Mouse (Mus musculus) lung, postnatal 0 days (tissue): ENCODE results near the gene Gabbr2. TPM values are rescaled to one million over a fixed set of nuclear protein-coding genes. Genes with fewer than 3 reads are reported as not detected.

Source experiments
- ATAC-seq: fragments of 200-750 bp; cut with Nextera tagmentation; 2 replicates; pipeline ENCODE4 v1.8.0; 2017; ENCODE audit warnings: moderate library complexity
- DNase-seq: peaks from one replicate; pipeline ENCODE4 v3.0.0-alpha.2; 2016; ENCODE audit warnings: low spot score
- H3K27ac ChIP-seq: fragments of 300-500 bp; sonication (generic); 2 replicates; pipeline ENCODE4 v1.5.1; 2014; ENCODE audit warnings: antibody characterized with exemption, mild to moderate bottlenecking, low read length, mixed read lengths
- H3K27me3 ChIP-seq: fragments of 300-500 bp; sonication (generic); replicated peaks from 2 replicates; pipeline ENCODE4 v1.6.1; 2014; ENCODE audit warnings: low read length, mixed read lengths; ENCODE audit not compliant: insufficient read depth
- H3K36me3 ChIP-seq: fragments of 300-500 bp; sonication (generic); 2 replicates; pipeline ENCODE4 v1.6.1; 2014; ENCODE audit warnings: low read length, mixed read lengths; ENCODE audit not compliant: insufficient read depth
- H3K4me1 ChIP-seq: fragments of 300-500 bp; sonication (generic); 2 replicates; pipeline ENCODE4 v1.6.1; 2014; ENCODE audit warnings: antibody characterized with exemption, low read depth, low read length, mixed read lengths; ENCODE audit not compliant: insufficient read depth
- H3K4me2 ChIP-seq: fragments of 300-500 bp; sonication (generic); replicated peaks from 2 replicates; pipeline ENCODE4 v1.6.1; 2014; ENCODE audit warnings: low read depth, mild to moderate bottlenecking, low read length, moderate library complexity, mixed read lengths
- H3K4me3 ChIP-seq: fragments of 300-500 bp; sonication (generic); 2 replicates; pipeline ENCODE4 v1.5.1; 2014; ENCODE audit warnings: low read depth, low read length
- H3K9ac ChIP-seq: fragments of 300-500 bp; sonication (generic); replicated peaks from 2 replicates; pipeline ENCODE4 v1.6.1; 2014; ENCODE audit warnings: low read depth, mild to moderate bottlenecking
- H3K9me3 ChIP-seq: fragments of 300-500 bp; sonication (generic); 2 replicates; pipeline ENCODE4 v1.6.1; 2016; ENCODE audit warnings: low read length, mixed read lengths
- CTCF ChIP-seq: IDR thresholded peaks from 2 replicates; pipeline ENCODE4 v1.5.1; 2016; ENCODE audit warnings: antibody characterized with exemption, mild to moderate bottlenecking
- EP300 ChIP-seq: IDR thresholded peaks from 2 replicates; pipeline ENCODE4 v1.6.1; 2016; ENCODE audit warnings: antibody characterized with exemption, mild to moderate bottlenecking, control low read depth
- WGBS: fragments of 180-500 bp; shearing (Covaris S2); extraction: QIAGEN DNeasy Blood & Tissue Kit; methylation state at CpG from one replicate; pipeline ENCODE4 v1.1.7; 2014; 5-methylcytosine and 5-hydroxymethylcytosine counted together
- polyA plus RNA-seq: library from polyadenylated mRNA; unstranded; fragments of >200 nt; fragmentation: Nextera tagmentation; extraction: Ambion mirVana; gene quantifications from 2 replicates; pipeline ENCODE4 v1.2.1, GENCODE M21; 2015

Gabbr2 gene
- polyA plus RNA-seq, 1 experiment from 2014 or later, result not detected

DNA sequence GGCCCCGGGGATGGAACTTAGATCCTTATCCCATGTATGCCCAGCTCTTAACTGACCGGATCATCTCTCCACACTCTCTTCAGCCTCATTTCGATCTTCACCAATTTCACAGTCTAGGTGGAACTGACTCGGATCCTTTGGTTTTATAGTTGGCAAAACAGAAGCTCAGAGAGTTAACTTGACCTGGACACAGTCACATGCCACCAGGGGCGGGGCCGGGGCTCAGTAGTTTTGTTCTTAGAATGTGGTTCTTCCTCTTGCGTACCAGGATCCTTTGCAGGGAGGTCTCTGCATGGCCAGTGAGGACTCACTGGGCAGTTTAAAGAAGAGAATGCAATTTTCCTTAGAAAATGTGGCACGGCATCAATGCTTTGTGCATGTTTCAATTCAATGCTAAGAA, 135.5 kb downstream of the Gabbr2 start:
- Histone ChIP-seq H3K9ac (no peak overlapping the region), H3K4me1 (no peaks in the 10 kb centered on the region), H3K4me3 (no peak overlapping the region), H3K36me3 (no peaks in the 10 kb centered on the region), H3K4me2 (no peak overlapping the region), H3K27me3 (no peaks in the 10 kb centered on the region), H3K27ac (no peak overlapping the region), H3K9me3 (no peaks in the 10 kb centered on the region)
- 88% methylated on average over 8 of the region's 8 CpGs for WGBS
- DNase-seq (no peak), ATAC-seq (no peak)
- TF ChIP-seq EP300 (no peak), CTCF (no peak)

- Histone ChIP-seq H3K4me2 (no peak overlapping the region), H3K9ac (no peak overlapping the region), H3K4me1 (no peaks in the 10 kb centered on the region), H3K27me3 (no peaks in the 10 kb centered on the region), H3K27ac (no peak overlapping the region), H3K4me3 (no peak overlapping the region), H3K36me3 (no peaks in the 10 kb centered on the region), H3K9me3 (no peaks in the 10 kb centered on the region)
- no peak for ATAC-seq
- TF ChIP-seq EP300, result no peak
- TF ChIP-seq CTCF, result 0 out of 2 replicates have a peak, but pooled peaks have one; percentile 2
- 62% methylated on average over 23 of the region's 23 CpGs for WGBS
- no peak for DNase-seq
Observed at GRCm38 (mm10) chr4:46854686-46855385, 136.8 kb downstream of the Gabbr2 start.

- Histone ChIP-seq H3K9me3 (no peaks in the 10 kb centered on the region), H3K4me1 (no peaks in the 10 kb centered on the region), H3K27me3 (no peaks in the 10 kb centered on the region), H3K36me3 (no peaks in the 10 kb centered on the region), H3K4me2 (no peak overlapping the region), H3K27ac (no peak overlapping the region), H3K4me3 (no peak overlapping the region), H3K9ac (no peak overlapping the region)
- TF ChIP-seq CTCF (no peak), EP300 (no peak)
- 53% methylated on average over 12 of the region's 12 CpGs for WGBS
- no peak for ATAC-seq
- no peak for DNase-seq
Observed at GRCm38 (mm10) chr4:46853852-46854460, 137.7 kb downstream of the Gabbr2 start.

GRCm38 (mm10) chr4:46847745-46848144, 143.9 kb downstream of the Gabbr2 start:
- no peak overlapping the region for H3K4me3 ChIP-seq
- TF ChIP-seq CTCF (no peak), EP300 (no peak)
- H3K27me3 ChIP-seq, result no peaks in the 10 kb centered on the region
- H3K4me1 ChIP-seq, result no peaks in the 10 kb centered on the region
- H3K9ac ChIP-seq, result no peak overlapping the region
- H3K4me2 ChIP-seq, result no peak overlapping the region
- no peaks in the 10 kb centered on the region for H3K9me3 ChIP-seq
- H3K36me3 ChIP-seq, result no peaks in the 10 kb centered on the region
- DNase-seq (no peak), ATAC-seq (no peak)
- H3K27ac ChIP-seq, result no peak overlapping the region

- Histone ChIP-seq H3K4me3 (no peak overlapping the region), H3K9me3 (no peaks in the 10 kb centered on the region), H3K27me3 (no peaks in the 10 kb centered on the region), H3K4me2 (no peak overlapping the region), H3K36me3 (no peaks in the 10 kb centered on the region), H3K27ac (no peak overlapping the region), H3K4me1 (no peaks in the 10 kb centered on the region), H3K9ac (no peak overlapping the region)
- WGBS, result 91% methylated on average over 10 of the region's 10 CpGs
- ATAC-seq (no peak), DNase-seq (no peak)
- TF ChIP-seq CTCF (no peak), EP300 (no peak)
Observed at GRCm38 (mm10) chr4:46846396-46846795, 145.3 kb downstream of the Gabbr2 start.

DNA sequence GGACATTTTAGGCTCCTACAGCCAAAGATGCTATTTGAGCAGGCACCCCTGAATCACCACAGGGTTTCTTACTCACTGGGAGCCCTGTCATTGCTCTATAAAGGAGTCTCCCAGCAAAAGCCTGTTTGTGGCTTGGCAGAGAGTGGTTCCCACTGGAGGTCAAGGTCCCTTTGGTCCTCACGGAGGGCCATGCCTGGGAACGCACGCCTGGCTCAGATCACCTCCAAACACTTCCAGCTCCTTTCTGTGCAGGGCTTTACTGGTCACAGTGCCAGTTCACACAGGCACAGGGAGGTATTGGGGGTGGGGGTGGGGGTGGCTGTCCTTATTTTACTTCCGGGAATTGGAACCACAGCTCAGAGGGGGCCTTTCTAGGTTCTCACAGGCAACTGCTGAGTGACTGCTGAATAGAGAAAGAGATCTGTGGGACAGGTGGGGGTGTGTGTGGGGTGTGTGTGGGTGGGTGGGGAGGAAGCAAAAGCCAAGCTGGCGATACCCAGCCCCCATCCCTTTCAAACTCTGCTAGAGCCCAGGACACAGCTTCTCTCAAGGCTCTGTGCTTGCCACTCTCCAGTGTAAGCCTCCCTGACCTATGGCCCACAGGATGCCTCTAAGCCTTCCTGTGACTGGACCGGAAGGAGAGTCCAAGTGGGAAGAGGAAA, 146.6 kb downstream of the Gabbr2 start:
- H3K9me3 ChIP-seq, result no peaks in the 10 kb centered on the region
- H3K4me3 ChIP-seq, result no peak overlapping the region
- no peak overlapping the region for H3K9ac ChIP-seq
- H3K4me2 ChIP-seq, result no peak overlapping the region
- TF ChIP-seq CTCF (no peak), EP300 (no peak)
- H3K4me1 ChIP-seq, result no peaks in the 10 kb centered on the region
- H3K27me3 ChIP-seq, result no peaks in the 10 kb centered on the region
- DNase-seq (no peak), ATAC-seq (no peak)
- H3K36me3 ChIP-seq, result no peaks in the 10 kb centered on the region
- H3K27ac ChIP-seq, result no peak overlapping the region
- WGBS, result 79% methylated on average over 6 of the region's 6 CpGs
